Mouse (Mus musculus): ENCODE data around the gene Kdm3a. TPM values are rescaled to one million over a fixed set of nuclear protein-coding genes. Genes with fewer than 3 reads are reported as not detected.

Kdm3a gene
- total RNA-seq, 4 experiments from 2014 or later, result 8.8 to 13.2 (median 10.2) TPM

GRCm38 (mm10) chr6:71579478-71579877, 53.3 kb downstream of the Kdm3a start:
- no peak for DNase-seq (ENCODE audit: low spot score in 2 of 2)

GRCm38 (mm10) chr6:71575359-71575758, 57.4 kb downstream of the Kdm3a start:
- DNase-seq (ENCODE audit: low spot score in 2 of 2), result no peak

- no peak for DNase-seq (ENCODE audit: low spot score in 2 of 2)
Measured at GRCm38 (mm10) chr6:71569025-71569424, 63.8 kb downstream of the Kdm3a start.

- no peak for DNase-seq (ENCODE audit: low spot score in 2 of 2)
Measured at GRCm38 (mm10) chr6:71568616-71569015, 64.2 kb downstream of the Kdm3a start.

GRCm38 (mm10) chr6:71556826-71557225, 76.0 kb downstream of the Kdm3a start:
- DNase-seq (ENCODE audit: low spot score in 2 of 2), result no peak

GRCm38 (mm10) chr6:71555507-71555951, 77.3 kb downstream of the Kdm3a start:
- peak in 1 of 2 experiments; percentile 8 for DNase-seq (ENCODE audit: low spot score in 2 of 2)

GRCm38 (mm10) chr6:71543686-71544499, 88.9 kb downstream of the Kdm3a start, which contains the start of gene Chmp3:
Gene Chmp3, plus strand, starts transcription at chr6:71543797.
- peak; percentile 93 to 95 for DNase-seq (ENCODE audit: low spot score in 2 of 2)

Other genes starting within 250 kb of the Kdm3a start
- gene Rmnd5a, start 192.4 kb downstream of the Kdm3a start, total RNA-seq (2022), result 100 to 1,000 TPM; 137 to 183 (median 144) TPM
- gene Rnf103, start 139.1 kb downstream of the Kdm3a start, total RNA-seq (2022), result 10 to 100 TPM; 19.5 to 22.6 (median 21.2) TPM
- 10 to 100 TPM; 30.4 to 39.8 (median 38.9) TPM for gene Chmp3, start 89.2 kb downstream of the Kdm3a start, total RNA-seq (2022)
- gene Reep1, start 74.6 kb upstream of the Kdm3a start, total RNA-seq (2022), result 10 to 100 TPM; 58.1 to 89.1 (median 69.7) TPM
- gene Mrpl35, start 194.0 kb upstream of the Kdm3a start, total RNA-seq (2022), result 10 to 100 TPM; 33.5 to 42.3 (median 36.9) TPM
- 100 to 1,000 TPM; 260 to 279 (median 270) TPM for gene Immt, start 198.3 kb upstream of the Kdm3a start, total RNA-seq (2022)

Measured in gastrocnemius, adult 8-10 months (tissue).